Mouse (Mus musculus) kidney, embryonic 16.5 days (tissue): ENCODE results near the gene Tspan14. TPM values are rescaled to one million over a fixed set of nuclear protein-coding genes. Genes with fewer than 3 reads are reported as not detected.

Source experiments
- ATAC-seq: fragments of 200-750 bp; cut with Nextera tagmentation; 2 replicates; pipeline ENCODE4 v1.8.0; 2017; ENCODE audit warnings: moderate TSS enrichment; ENCODE audit not compliant: low FRiP score, low TSS enrichment
- H3K27ac ChIP-seq: fragments of 300-500 bp; sonication (generic); 2 replicates; pipeline ENCODE4 v1.5.1; 2014; ENCODE audit warnings: low read length
- H3K27me3 ChIP-seq: fragments of 300-500 bp; sonication (generic); 2 replicates; pipeline ENCODE4 v1.6.1; 2014; ENCODE audit warnings: low read length, control low read depth, mixed read lengths; ENCODE audit not compliant: insufficient read depth
- H3K36me3 ChIP-seq: fragments of 300-500 bp; sonication (generic); 2 replicates; pipeline ENCODE4 v1.6.1; 2014; ENCODE audit warnings: low read length, control low read depth, mixed read lengths; ENCODE audit not compliant: insufficient read depth
- H3K4me1 ChIP-seq: fragments of 300-500 bp; sonication (generic); 2 replicates; pipeline ENCODE4 v1.6.1; 2014; ENCODE audit warnings: low read length, control low read depth, mixed read lengths; ENCODE audit not compliant: insufficient read depth
- H3K4me2 ChIP-seq: fragments of 300-500 bp; sonication (generic); replicated peaks from 2 replicates; pipeline ENCODE4 v1.6.1; 2014; ENCODE audit warnings: low read depth, low read length
- H3K4me3 ChIP-seq: fragments of 300-500 bp; sonication (generic); 2 replicates; pipeline ENCODE4 v1.5.1; 2014; ENCODE audit warnings: mild to moderate bottlenecking, low read length
- H3K9ac ChIP-seq: fragments of 300-500 bp; sonication (generic); replicated peaks from 2 replicates; pipeline ENCODE4 v1.6.1; 2014; ENCODE audit warnings: low read length
- H3K9me3 ChIP-seq: fragments of 300-500 bp; sonication (generic); 2 replicates; pipeline ENCODE4 v1.6.1; 2016; ENCODE audit warnings: low read length, control low read depth
- whole genome bisulfite sequencing: fragments of 180-500 bp; shearing (Covaris S2); extraction: QIAGEN DNeasy Blood & Tissue Kit; methylation state at CpG from one replicate; pipeline ENCODE4 v1.1.7; 2014; 5-methylcytosine and 5-hydroxymethylcytosine counted together
- polyA plus RNA-seq: library from polyadenylated mRNA; unstranded; fragments of >200 nt; fragmentation: Nextera tagmentation; extraction: Ambion mirVana; gene quantifications from 2 replicates; pipeline ENCODE4 v1.2.1, GENCODE M21; 2015

The Tspan14 gene
- 138 and 144 TPM in 2 replicates for polyA plus RNA-seq

GRCm38 (mm10) chr14:40966392-40966861 is at the start of gene Tspan14:
Gene Tspan14 (minus strand): TSS chr14:40966807.
- under 1% methylated on average over 50 of the region's 54 CpGs for WGBS
- no peaks in the 10 kb centered on the region for H3K27me3 ChIP-seq
- H3K9me3 ChIP-seq: no peaks in the 10 kb centered on the region
- peak within 1 kb of the TSS; percentile 93 for H3K4me3 ChIP-seq
- H3K9ac ChIP-seq: peak within 1 kb of the TSS; percentile 97
- H3K36me3 ChIP-seq: no peaks in the 10 kb centered on the region
- peak within 1 kb of the TSS; percentile 66 for H3K4me2 ChIP-seq
- H3K27ac ChIP-seq: peak within 1 kb of the TSS; percentile 96
- peak; percentile 55 for ATAC-seq
- H3K4me1 ChIP-seq: peaks cover 50% of the 10 kb centered on the region

- H3K36me3 ChIP-seq: no peaks in the 10 kb centered on the region
- ATAC-seq: no peak
- no peaks in the 10 kb centered on the region for H3K27me3 ChIP-seq
- peaks cover 18% of the 10 kb centered on the region for H3K4me1 ChIP-seq
- 72% methylated on average over 5 of the region's 5 CpGs for WGBS
- H3K4me2 ChIP-seq: no peak overlapping the region
- H3K27ac ChIP-seq: no peak overlapping the region
- no peak overlapping the region for H3K4me3 ChIP-seq
- no peak overlapping the region for H3K9ac ChIP-seq
- H3K9me3 ChIP-seq: no peaks in the 10 kb centered on the region
Measured at GRCm38 (mm10) chr14:41014701-41015240, 48.2 kb upstream of the Tspan14 start.

- H3K27me3 ChIP-seq: no peaks in the 10 kb centered on the region
- peak; percentile 96 for ATAC-seq
- H3K9me3 ChIP-seq: no peaks in the 10 kb centered on the region
- 3% methylated on average over 32 of the region's 32 CpGs for WGBS
- peak within 1 kb of the TSS; percentile 80 for H3K9ac ChIP-seq
- H3K4me3 ChIP-seq: peak within 1 kb of the TSS; percentile 66
- H3K4me2 ChIP-seq: peak within 1 kb of the TSS; percentile 87
- H3K4me1 ChIP-seq: peaks cover 18% of the 10 kb centered on the region
- H3K36me3 ChIP-seq: no peaks in the 10 kb centered on the region
- peak within 1 kb of the TSS; percentile 37; the same call in 1 of the 2 replicates for H3K27ac ChIP-seq
Measured at GRCm38 (mm10) chr14:41013630-41014613, 47.3 kb upstream of the Tspan14 start, which contains the start of gene Fam213a. Gene Fam213a (minus strand): TSS chr14:41013788.

GRCm38 (mm10) chr14:41013143-41013542 is 46.5 kb upstream of the Tspan14 start:
- ATAC-seq: peak; percentile 1; the same call in 1 of the 2 replicates
- 9% methylated on average over 9 of the region's 9 CpGs for WGBS

GRCm38 (mm10) chr14:41011916-41012315 is 45.3 kb upstream of the Tspan14 start:
- no peaks in the 10 kb centered on the region for H3K36me3 ChIP-seq
- no peak for ATAC-seq
- no peak overlapping the region for H3K4me2 ChIP-seq
- H3K27ac ChIP-seq: no peak overlapping the region
- H3K9me3 ChIP-seq: no peaks in the 10 kb centered on the region
- 72% methylated on average over 3 of the region's 3 CpGs for WGBS
- no peaks in the 10 kb centered on the region for H3K27me3 ChIP-seq
- no peak overlapping the region for H3K4me3 ChIP-seq
- no peak overlapping the region for H3K9ac ChIP-seq
- H3K4me1 ChIP-seq: peaks cover 37% of the 10 kb centered on the region

More at GRCm38 (mm10) chr14:41013143-41013542, 46.5 kb upstream of the Tspan14 start:
- H3K27me3 ChIP-seq: no peaks in the 10 kb centered on the region
- peak overlapping the region; percentile 37; the same call in 1 of the 2 replicates for H3K27ac ChIP-seq
- no peaks in the 10 kb centered on the region for H3K36me3 ChIP-seq
- H3K4me1 ChIP-seq: peaks cover 25% of the 10 kb centered on the region
- peak overlapping the region; percentile 80 for H3K9ac ChIP-seq
- peak overlapping the region; percentile 66 for H3K4me3 ChIP-seq
- H3K4me2 ChIP-seq: peak overlapping the region; percentile 87
- H3K9me3 ChIP-seq: no peaks in the 10 kb centered on the region

GRCm38 (mm10) chr14:41008138-41008537 is 41.5 kb upstream of the Tspan14 start:
- peak; percentile 86 for ATAC-seq
- no peaks in the 10 kb centered on the region for H3K9me3 ChIP-seq
- H3K4me2 ChIP-seq: no peak overlapping the region
- H3K36me3 ChIP-seq: no peaks in the 10 kb centered on the region
- no peak overlapping the region for H3K9ac ChIP-seq
- peak overlapping the region; percentile 88 for H3K27ac ChIP-seq
- WGBS: 49% methylated on average over 2 of the region's 2 CpGs
- H3K4me1 ChIP-seq: peaks cover 62% of the 10 kb centered on the region
- no peak overlapping the region for H3K4me3 ChIP-seq
- no peaks in the 10 kb centered on the region for H3K27me3 ChIP-seq

- Histone ChIP-seq H3K4me3 (no peak overlapping the region), H3K4me1 (peaks cover 58% of the 10 kb centered on the region), H3K9ac (no peak overlapping the region; the same call in 1 of the 2 replicates), H3K27me3 (no peaks in the 10 kb centered on the region), H3K36me3 (no peaks in the 10 kb centered on the region), H3K4me2 (no peak overlapping the region), H3K9me3 (no peaks in the 10 kb centered on the region), H3K27ac (peak overlapping the region; percentile 88)
- ATAC-seq: peak; percentile 78
- WGBS: 20% methylated on average over 5 of the region's 5 CpGs
Measured at GRCm38 (mm10) chr14:41007641-41008040, 41.0 kb upstream of the Tspan14 start.

- Histone ChIP-seq H3K4me3 (no peak overlapping the region), H3K4me1 (peaks cover 58% of the 10 kb centered on the region), H3K27ac (peak overlapping the region; percentile 88), H3K36me3 (no peaks in the 10 kb centered on the region), H3K9me3 (no peaks in the 10 kb centered on the region), H3K4me2 (no peak overlapping the region), H3K9ac (no peak overlapping the region), H3K27me3 (no peaks in the 10 kb centered on the region)
- ATAC-seq: peak; percentile 57
- 37% methylated on average over 3 of the region's 3 CpGs for WGBS
Measured at GRCm38 (mm10) chr14:41006899-41007298, 40.3 kb upstream of the Tspan14 start.

GRCm38 (mm10) chr14:41006263-41006662 is 39.7 kb upstream of the Tspan14 start:
- peaks cover 56% of the 10 kb centered on the region for H3K4me1 ChIP-seq
- H3K36me3 ChIP-seq: 0 out of 2 replicates have a peak, but pooled peaks cover 2% of the 10 kb centered on the region
- H3K9ac ChIP-seq: no peak overlapping the region
- WGBS: 68% methylated on average over 10 of the region's 10 CpGs
- no peaks in the 10 kb centered on the region for H3K9me3 ChIP-seq
- ATAC-seq: no peak
- H3K4me3 ChIP-seq: no peak overlapping the region
- no peak overlapping the region for H3K4me2 ChIP-seq
- H3K27ac ChIP-seq: peak overlapping the region; percentile 67
- no peaks in the 10 kb centered on the region for H3K27me3 ChIP-seq
